Mouse (Mus musculus): ENCODE data around the gene Vasn. TPM values are rescaled to one million over a fixed set of nuclear protein-coding genes. Genes with fewer than 3 reads are reported as not detected.
A peak's percentile ranks its signal among the peaks of the same experiment; 100 is the strongest.

Vasn gene
- total and polyA plus RNA-seq, 3 experiments, result 2.0 to 5.0 (median 2.2) TPM

GRCm38 (mm10) chr16:4678080-4678479 lies 38.3 kb downstream of the Vasn start:
- dilution Hi-C loops (cut with MboI; ENCODE audit: extremely low pct_ligation_motif_present, extremely low pct_unique_long_range_greater_than_20kb, low sequenced_read_pairs), result no loop called here
- Histone ChIP-seq H3K9ac (ENCODE audit: insufficient read depth, low read depth) (peak overlapping the region; percentile 50), H3K27ac (ENCODE audit: insufficient read depth, low read depth) (no peak overlapping the region)

GRCm38 (mm10) chr16:4679121-4680018 lies 39.6 kb downstream of the Vasn start, which contains the start of gene Coro7:
Coro7 (minus strand) TSS chr16:4679777.
- dilution Hi-C loops (cut with MboI; ENCODE audit: extremely low pct_ligation_motif_present, extremely low pct_unique_long_range_greater_than_20kb, low sequenced_read_pairs) (no loop called here), in situ Hi-C loops (cut with MboI; ENCODE audit: low pct_ligation_motif_present, low pct_unique_long_range_greater_than_20kb, low sequenced_read_pairs) (loop anchor here (5.0 kb wide), 1 partner anchor 122 kb away; the partner anchor contains the start of gene Tfap4)
- peak within 1 kb of the TSS; percentile 10 for H3K27ac ChIP-seq (ENCODE audit: insufficient read depth, low read depth)
- peak within 1 kb of the TSS; percentile 70 to 97 (median 74) for H3K4me3 ChIP-seq (replicated peaks in 1 of 3; ENCODE audit: low read depth in 2 of 3, low read length in 2 of 3, poor library complexity in 1 of 3)
- peak within 1 kb of the TSS; percentile 88 for H3K4me2 ChIP-seq (ENCODE audit: insufficient read depth, low read depth, poor library complexity, severe bottlenecking)
- H3K79me2 ChIP-seq (replicated peaks; ENCODE audit: control insufficient read depth, extremely low read depth, insufficient read depth, poor library complexity, severe bottlenecking), result peaks cover 8% of the 10 kb centered on the region
- H3K36me3 ChIP-seq (replicated peaks in 1 of 2; ENCODE audit: control insufficient read depth in 1 of 2, insufficient read depth in 1 of 2, low read length in 1 of 2), result peaks cover 21 to 29% of the 10 kb centered on the region in 2 experiments
- H3K27me3 ChIP-seq (replicated peaks), result no peaks in the 10 kb centered on the region
- no peaks in the 10 kb centered on the region for H3K9me3 ChIP-seq (replicated peaks; ENCODE audit: low read length)
- DNase-seq (ENCODE audit: extremely low read depth), result peak; percentile 99
- peaks cover 11 to 65% of the 10 kb centered on the region in 2 experiments for H3K4me1 ChIP-seq (ENCODE audit: control insufficient read depth in 1 of 2, insufficient read depth in 2 of 2)
- H3K9ac ChIP-seq (ENCODE audit: insufficient read depth, low read depth), result peak within 1 kb of the TSS; percentile 50
- TF ChIP-seq POLR2A (IDR thresholded peaks at IDR 0.05; ENCODE audit: low read depth, low read length) (peak; percentile 77), MXI1 (IDR thresholded peaks at IDR 0.05; ENCODE audit: low read depth, low read length) (peak; percentile 84; the same call in 1 of the 2 replicates), CHD2 (IDR thresholded peaks at IDR 0.05; ENCODE audit: low read length) (no peak), USF2 (conservative IDR thresholded peaks at IDR 0.05; ENCODE audit: low read depth, low read length) (peak; percentile 72), NELFE (IDR thresholded peaks at IDR 0.05; ENCODE audit: low read depth, low read length) (peak; percentile 84), MAX (IDR thresholded peaks at IDR 0.05; ENCODE audit: low read length) (peak; percentile 90), MYC (IDR thresholded peaks at IDR 0.05; ENCODE audit: low read depth, low read length) (peak; percentile 64; the same call in 1 of the 2 replicates), E2F4 (IDR thresholded peaks at IDR 0.05; ENCODE audit: insufficient replicate concordance, low read depth, low read length) (no peak), SIN3A (IDR thresholded peaks at IDR 0.05; ENCODE audit: low read length) (peak; percentile 81), JUND (conservative IDR thresholded peaks at IDR 0.05; ENCODE audit: low read depth, low read length) (no peak), ZKSCAN1 (IDR thresholded peaks at IDR 0.05; ENCODE audit: borderline replicate concordance, low read depth, low read length) (no peak), TBP (conservative IDR thresholded peaks at IDR 0.05; ENCODE audit: low read depth, low read length) (peak; percentile 91), NRF1 (IDR thresholded peaks at IDR 0.05; ENCODE audit: low read depth, low read length) (peak; percentile 59), MEF2A (IDR thresholded peaks at IDR 0.05; ENCODE audit: borderline replicate concordance, low read depth, low read length) (peak; percentile 77; the same call in 1 of the 2 replicates), POLR2AphosphoS2 (IDR thresholded peaks at IDR 0.05; ENCODE audit: low read depth, low read length) (peak; percentile 27; the same call in 1 of the 2 replicates), KAT2A (IDR thresholded peaks at IDR 0.05; ENCODE audit: insufficient replicate concordance, low read length) (no peak), UBTF (IDR thresholded peaks at IDR 0.05; ENCODE audit: low read depth, low read length) (peak; percentile 44; the same call in 1 of the 2 replicates), BHLHE40 (IDR thresholded peaks at IDR 0.05; ENCODE audit: low read depth, low read length) (peak; percentile 99), CHD1 (IDR thresholded peaks at IDR 0.05; ENCODE audit: low read depth, low read length) (peak; percentile 58; the same call in 1 of the 2 replicates)

More at GRCm38 (mm10) chr16:4678080-4678479, 38.3 kb downstream of the Vasn start:
- no peaks in the 10 kb centered on the region for H3K9me3 ChIP-seq (replicated peaks; ENCODE audit: low read length)
- H3K4me2 ChIP-seq (ENCODE audit: insufficient read depth, low read depth, poor library complexity, severe bottlenecking), result peak overlapping the region; percentile 33
- H3K36me3 ChIP-seq (replicated peaks in 1 of 2; ENCODE audit: control insufficient read depth in 1 of 2, insufficient read depth in 1 of 2, low read length in 1 of 2), result peaks cover 29 to 42% of the 10 kb centered on the region in 2 experiments
- no peaks in the 10 kb centered on the region for H3K27me3 ChIP-seq (replicated peaks)
- H3K79me2 ChIP-seq (replicated peaks; ENCODE audit: control insufficient read depth, extremely low read depth, insufficient read depth, poor library complexity, severe bottlenecking), result peaks cover 6% of the 10 kb centered on the region
- H3K4me1 ChIP-seq (ENCODE audit: control insufficient read depth in 1 of 2, insufficient read depth in 2 of 2), result peaks cover 11 to 77% of the 10 kb centered on the region in 2 experiments
- peak; percentile 63 for DNase-seq (ENCODE audit: extremely low read depth)
- in situ Hi-C loops (cut with MboI; ENCODE audit: low pct_ligation_motif_present, low pct_unique_long_range_greater_than_20kb, low sequenced_read_pairs), result loop anchor here (5.0 kb wide), 1 partner anchor 121 kb away; the partner anchor contains the start of gene Tfap4
- H3K4me3 ChIP-seq (replicated peaks in 1 of 3; ENCODE audit: low read depth in 2 of 3, low read length in 2 of 3, poor library complexity in 1 of 3), result peak overlapping the region; percentile 1 to 97 (median 70)
- TF ChIP-seq ZNF384 (IDR thresholded peaks at IDR 0.05; ENCODE audit: low read depth, low read length), result peak; percentile 49; the same call in 1 of the 2 replicates
- TF ChIP-seq HCFC1 (IDR thresholded peaks at IDR 0.05; ENCODE audit: low read depth, low read length), result peak; percentile 38; the same call in 1 of the 2 replicates
- 0 out of 2 replicates have a peak, but pooled peaks have one; percentile 30 for TF ChIP-seq BHLHE40 (IDR thresholded peaks at IDR 0.05; ENCODE audit: low read depth, low read length)
- peak; percentile 63; the same call in 1 of the 2 replicates for TF ChIP-seq ETS1 (conservative IDR thresholded peaks at IDR 0.05; ENCODE audit: low read depth, low read length)
- no peak for TF ChIP-seq CTCF (conservative IDR thresholded peaks at IDR 0.05 in 1 of 2, IDR thresholded peaks at IDR 0.05 in 1 of 2; ENCODE audit: low read depth in 2 of 2, low read length in 2 of 2)
- TF ChIP-seq TBP (conservative IDR thresholded peaks at IDR 0.05; ENCODE audit: low read depth, low read length), result no peak
- no peak for TF ChIP-seq POLR2AphosphoS2 (IDR thresholded peaks at IDR 0.05; ENCODE audit: low read depth, low read length)
- no peak for TF ChIP-seq NRF1 (IDR thresholded peaks at IDR 0.05; ENCODE audit: low read depth, low read length)
- no peak for TF ChIP-seq CHD2 (IDR thresholded peaks at IDR 0.05; ENCODE audit: low read length)
- peak; percentile 92 for TF ChIP-seq IRF4 (IDR thresholded peaks at IDR 0.05; ENCODE audit: low read depth, low read length)
- no peak for TF ChIP-seq TCF12 (IDR thresholded peaks at IDR 0.05; ENCODE audit: low read depth, low read length)
- TF ChIP-seq E2F4 (IDR thresholded peaks at IDR 0.05; ENCODE audit: insufficient replicate concordance, low read depth, low read length), result peak; percentile 79; the same call in 1 of the 2 replicates
- no peak for TF ChIP-seq MAX (IDR thresholded peaks at IDR 0.05; ENCODE audit: low read length)
- no peak for TF ChIP-seq UBTF (IDR thresholded peaks at IDR 0.05; ENCODE audit: low read depth, low read length)
- TF ChIP-seq ZKSCAN1 (IDR thresholded peaks at IDR 0.05; ENCODE audit: borderline replicate concordance, low read depth, low read length), result no peak
- no peak for TF ChIP-seq PAX5 (IDR thresholded peaks at IDR 0.05; ENCODE audit: low read length)
- peak; percentile 90 for TF ChIP-seq JUND (conservative IDR thresholded peaks at IDR 0.05; ENCODE audit: low read depth, low read length)
- TF ChIP-seq ELF1 (IDR thresholded peaks at IDR 0.05; ENCODE audit: low read depth, low read length), result 0 out of 2 replicates have a peak, but pooled peaks have one; percentile 26
- peak; percentile 77 for TF ChIP-seq EP300 (IDR thresholded peaks at IDR 0.05; ENCODE audit: low read length)
- TF ChIP-seq JUN (IDR thresholded peaks at IDR 0.05; ENCODE audit: insufficient read depth, low read depth, low read length), result peak; percentile 65
- TF ChIP-seq RCOR1 (conservative IDR thresholded peaks at IDR 0.05; ENCODE audit: low read depth, low read length), result no peak
- peak; percentile 64; the same call in 1 of the 2 replicates for TF ChIP-seq MEF2A (IDR thresholded peaks at IDR 0.05; ENCODE audit: borderline replicate concordance, low read depth, low read length)
- TF ChIP-seq MYC (IDR thresholded peaks at IDR 0.05; ENCODE audit: low read depth, low read length), result no peak
- TF ChIP-seq SMC3 (IDR thresholded peaks at IDR 0.05; ENCODE audit: low read depth, low read length), result no peak
- TF ChIP-seq SIN3A (IDR thresholded peaks at IDR 0.05; ENCODE audit: low read length), result no peak
- no peak; the same call in 1 of the 2 replicates for TF ChIP-seq CHD1 (IDR thresholded peaks at IDR 0.05; ENCODE audit: low read depth, low read length)
- no peak for TF ChIP-seq POLR2A (IDR thresholded peaks at IDR 0.05; ENCODE audit: low read depth, low read length)

Data from CH12.LX (cell line).